Mouse (Mus musculus) lung, embryonic 14.5 days (tissue): ENCODE data around the gene Spcs3. TPM values are rescaled to one million over a fixed set of nuclear protein-coding genes. Genes with fewer than 3 reads are reported as not detected.

Experiments used
- ATAC-seq: fragments of 200-750 bp; cut with Nextera tagmentation; 2 replicates; pipeline ENCODE4 v1.8.0; 2017; ENCODE audit warnings: mild to moderate bottlenecking, moderate TSS enrichment, moderate library complexity; ENCODE audit not compliant: insufficient read depth
- DNase-seq: peaks from one replicate; pipeline ENCODE4 v3.0.0-alpha.2; 2015
- H3K27ac ChIP-seq: fragments of 300-500 bp; sonication (generic); 2 replicates; pipeline ENCODE4 v1.5.1; 2014; ENCODE audit warnings: low read depth, mild to moderate bottlenecking, moderate library complexity
- H3K27me3 ChIP-seq: fragments of 300-500 bp; sonication (generic); 2 replicates; pipeline ENCODE4 v1.6.1; 2014; ENCODE audit warnings: low read length, control low read depth; ENCODE audit not compliant: insufficient read depth
- H3K36me3 ChIP-seq: fragments of 300-500 bp; sonication (generic); 2 replicates; pipeline ENCODE4 v1.6.1; 2014; ENCODE audit warnings: control low read depth; ENCODE audit not compliant: insufficient read depth
- H3K4me1 ChIP-seq: fragments of 300-500 bp; sonication (generic); 2 replicates; pipeline ENCODE4 v1.6.1; 2014; ENCODE audit warnings: antibody characterized with exemption, control low read depth; ENCODE audit not compliant: insufficient read depth
- H3K4me2 ChIP-seq: fragments of 300-500 bp; sonication (generic); 2 replicates; pipeline ENCODE4 v1.6.1; 2014; ENCODE audit warnings: mild to moderate bottlenecking
- H3K4me3 ChIP-seq: fragments of 300-500 bp; sonication (generic); 2 replicates; pipeline ENCODE4 v1.5.1; 2014; ENCODE audit warnings: low read depth, low read length
- H3K9ac ChIP-seq: fragments of 300-500 bp; sonication (generic); 2 replicates; pipeline ENCODE4 v1.6.1; 2014
- H3K9me3 ChIP-seq: fragments of 300-500 bp; sonication (generic); 2 replicates; pipeline ENCODE4 v1.6.1; 2016; ENCODE audit warnings: low read depth, low read length, control low read depth
- CTCF ChIP-seq: IDR thresholded peaks from 2 replicates; pipeline ENCODE4 v1.5.1; 2016; ENCODE audit warnings: antibody characterized with exemption, low read depth
- WGBS: fragments of 180-500 bp; shearing (Covaris S2); extraction: QIAGEN DNeasy Blood & Tissue Kit; methylation state at CpG from one replicate; pipeline ENCODE4 v1.1.7; 2014; 5-methylcytosine and 5-hydroxymethylcytosine counted together
- polyA plus RNA-seq: library from polyadenylated mRNA; unstranded; fragments of >200 nt; fragmentation: Nextera tagmentation; extraction: Ambion mirVana; gene quantifications from 2 replicates; pipeline ENCODE4 v1.2.1, GENCODE M21; 2014

Gene Spcs3
- polyA plus RNA-seq, 1 experiment from 2014 or later = 87.8 TPM

DNA sequence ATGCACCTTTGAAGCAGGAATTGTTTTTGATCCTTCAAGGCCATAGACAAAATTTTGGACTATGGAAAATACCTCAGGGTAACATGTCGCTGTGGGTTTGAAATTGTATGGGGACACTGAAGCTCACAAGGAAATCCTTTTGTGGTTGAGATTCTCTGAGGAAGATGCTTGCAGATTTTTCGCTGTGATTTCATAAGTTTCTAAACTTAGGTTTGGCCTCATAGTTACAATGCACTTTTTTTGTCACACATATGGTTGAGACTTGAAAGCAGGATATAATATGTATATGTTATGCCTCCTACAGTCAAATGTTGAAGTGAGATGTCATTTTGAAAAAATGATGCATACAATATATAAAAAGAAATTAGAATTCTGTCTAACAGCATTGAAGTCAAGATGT is 25.1 kb upstream of the Spcs3 start:
- TF ChIP-seq CTCF = no peak
- 78% methylated on average over 2 of the region's 2 CpGs for WGBS
- ATAC-seq = no peak

DNA sequence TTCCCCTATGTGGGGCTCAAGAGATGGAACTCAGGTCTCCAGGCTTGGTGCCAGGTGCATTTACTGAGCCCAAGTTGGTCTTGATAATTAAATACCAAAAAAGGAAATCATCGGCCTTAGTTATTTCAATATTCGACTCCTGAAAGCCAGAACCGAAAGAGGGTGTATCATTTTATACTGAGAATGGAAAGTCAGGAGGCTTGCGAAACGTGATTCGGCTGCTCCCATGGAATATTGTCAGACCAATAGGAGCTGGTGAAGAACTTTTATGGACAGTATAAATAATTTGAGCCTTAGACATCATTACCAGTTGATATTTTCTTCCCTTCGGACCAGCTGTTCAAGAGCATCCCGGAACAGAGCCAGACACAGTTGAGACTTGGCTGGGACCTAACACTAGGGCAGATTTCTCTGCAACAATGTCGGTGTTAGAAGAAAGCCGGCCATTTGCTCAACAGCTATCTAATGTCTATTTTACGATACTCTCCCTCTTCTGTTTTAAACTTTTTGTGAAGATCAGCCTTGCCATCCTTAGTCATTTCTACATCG is 20.3 kb upstream of the Spcs3 start:
- H3K4me3 ChIP-seq = no peak overlapping the region
- 92% methylated on average over 12 of the region's 12 CpGs for WGBS
- H3K4me1 ChIP-seq = no peaks in the 10 kb centered on the region
- no peak overlapping the region for H3K4me2 ChIP-seq
- H3K27ac ChIP-seq = no peak overlapping the region
- no peaks in the 10 kb centered on the region for H3K27me3 ChIP-seq
- no peak for DNase-seq
- H3K9ac ChIP-seq = no peak overlapping the region
- H3K36me3 ChIP-seq = no peaks in the 10 kb centered on the region
- TF ChIP-seq CTCF = no peak
- no peaks in the 10 kb centered on the region for H3K9me3 ChIP-seq
- ATAC-seq = no peak

More for the DNA sequence above, 25.1 kb upstream of the Spcs3 start:
- no peak overlapping the region for H3K9ac ChIP-seq
- H3K9me3 ChIP-seq = no peaks in the 10 kb centered on the region
- H3K4me1 ChIP-seq = no peaks in the 10 kb centered on the region
- no peak overlapping the region for H3K4me3 ChIP-seq
- DNase-seq = no peak
- H3K36me3 ChIP-seq = no peaks in the 10 kb centered on the region
- H3K27ac ChIP-seq = no peak overlapping the region
- H3K27me3 ChIP-seq = no peaks in the 10 kb centered on the region
- no peak overlapping the region for H3K4me2 ChIP-seq

DNA sequence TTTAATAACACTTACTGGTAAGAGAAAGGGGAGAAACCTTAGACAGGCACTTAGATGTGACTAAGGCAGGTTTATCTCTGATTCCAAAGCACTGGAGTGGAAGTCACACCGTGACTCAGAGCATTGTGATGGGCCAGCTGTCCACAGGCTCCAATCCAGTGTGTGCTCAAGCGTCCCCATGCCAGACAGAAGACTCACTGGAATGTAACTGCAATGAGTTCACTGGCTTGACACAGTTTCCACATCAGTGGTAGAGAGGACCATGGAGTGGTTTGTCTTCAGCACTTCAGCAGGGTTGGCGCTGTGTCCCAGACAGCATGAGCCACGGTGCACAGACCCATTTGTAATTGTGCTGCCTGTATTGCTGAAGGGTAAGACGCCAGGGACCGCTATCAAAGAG is 18.6 kb upstream of the Spcs3 start:
- no peak for TF ChIP-seq CTCF
- no peaks in the 10 kb centered on the region for H3K9me3 ChIP-seq
- no peak overlapping the region for H3K4me2 ChIP-seq
- no peak overlapping the region for H3K27ac ChIP-seq
- no peak overlapping the region for H3K4me3 ChIP-seq
- no peak for DNase-seq
- no peaks in the 10 kb centered on the region for H3K36me3 ChIP-seq
- 72% methylated on average over 6 of the region's 6 CpGs for WGBS
- no peak for ATAC-seq
- no peaks in the 10 kb centered on the region for H3K27me3 ChIP-seq
- no peaks in the 10 kb centered on the region for H3K4me1 ChIP-seq
- H3K9ac ChIP-seq = no peak overlapping the region

DNA sequence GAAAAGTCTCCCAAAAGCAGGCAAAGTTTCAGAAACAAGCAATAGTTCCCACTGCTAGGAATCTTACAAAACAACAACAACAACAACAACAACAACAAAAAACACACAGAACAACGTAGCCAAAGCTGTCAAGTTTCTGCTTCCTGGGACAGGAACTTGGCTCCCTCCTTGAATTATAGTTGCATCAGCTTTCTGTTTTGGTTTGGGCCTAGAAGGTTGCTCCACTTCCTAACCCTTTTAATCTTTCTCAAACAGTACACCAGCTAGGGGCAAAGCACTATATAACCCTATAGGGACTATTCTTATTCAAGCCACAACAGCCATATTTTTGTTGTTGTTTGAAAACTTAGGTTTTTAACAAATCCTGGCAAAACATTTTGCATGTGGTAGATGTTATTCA is 11.5 kb upstream of the Spcs3 start:
- Histone ChIP-seq H3K27me3 (no peaks in the 10 kb centered on the region), H3K4me3 (no peak overlapping the region), H3K4me2 (no peak overlapping the region), H3K9me3 (no peaks in the 10 kb centered on the region), H3K27ac (no peak overlapping the region), H3K4me1 (no peaks in the 10 kb centered on the region), H3K9ac (no peak overlapping the region), H3K36me3 (no peaks in the 10 kb centered on the region)
- ATAC-seq (no peak), DNase-seq (no peak)
- no peak for TF ChIP-seq CTCF
- WGBS = 78% methylated on average over 1 of the region's 1 CpGs

DNA sequence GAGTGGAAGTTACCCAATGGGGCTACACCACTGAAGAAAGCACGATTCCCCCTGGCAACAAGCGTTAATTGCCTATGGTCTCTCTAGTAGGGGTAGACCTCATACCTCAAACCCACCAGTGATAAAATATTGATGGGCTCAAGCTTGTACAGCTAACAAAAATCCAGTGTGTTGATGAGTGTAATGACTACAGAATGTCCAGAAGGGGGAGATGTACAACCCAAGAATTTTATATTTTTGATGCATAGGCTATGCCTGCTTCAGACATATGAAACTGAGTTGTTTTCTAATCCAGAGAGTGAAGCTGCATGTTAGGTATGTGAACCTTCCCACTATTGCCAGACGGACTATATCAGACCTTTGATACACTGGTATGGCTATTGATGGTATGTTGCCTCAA is 7.5 kb upstream of the Spcs3 start:
- Histone ChIP-seq H3K4me3 (no peak overlapping the region), H3K27me3 (no peaks in the 10 kb centered on the region), H3K4me2 (no peak overlapping the region), H3K9me3 (no peaks in the 10 kb centered on the region), H3K4me1 (no peaks in the 10 kb centered on the region), H3K36me3 (no peaks in the 10 kb centered on the region), H3K9ac (no peak overlapping the region), H3K27ac (no peak overlapping the region)
- 88% methylated on average over 3 of the region's 3 CpGs for WGBS
- peak; percentile 44 for DNase-seq
- TF ChIP-seq CTCF = peak; percentile 52
- ATAC-seq = no peak

DNA sequence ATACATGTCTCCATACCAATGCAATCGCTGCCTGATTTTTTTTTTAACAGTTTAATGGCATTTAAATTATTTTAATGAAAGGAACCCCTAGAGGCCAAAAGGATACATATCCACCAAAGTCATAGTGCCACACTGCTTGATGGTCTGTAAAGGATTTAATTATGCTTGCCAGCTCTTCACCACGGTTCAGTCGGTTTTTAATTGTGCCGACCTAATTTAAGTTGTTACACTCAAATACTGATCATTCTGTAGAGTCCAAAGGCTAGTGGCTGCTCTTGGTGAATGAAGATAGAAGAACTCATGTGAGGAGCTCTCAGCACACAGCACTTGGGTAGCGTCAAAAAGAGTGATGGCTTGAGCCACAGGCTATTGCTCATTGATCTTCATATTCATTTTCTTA is 5.4 kb upstream of the Spcs3 start:
- ATAC-seq = no peak
- 87% methylated on average over 5 of the region's 5 CpGs for WGBS
- no peaks in the 10 kb centered on the region for H3K36me3 ChIP-seq
- no peak for DNase-seq
- no peak for TF ChIP-seq CTCF
- no peaks in the 10 kb centered on the region for H3K9me3 ChIP-seq
- H3K4me3 ChIP-seq = no peak overlapping the region
- H3K9ac ChIP-seq = no peak overlapping the region
- no peaks in the 10 kb centered on the region for H3K4me1 ChIP-seq
- no peak overlapping the region for H3K4me2 ChIP-seq
- no peaks in the 10 kb centered on the region for H3K27me3 ChIP-seq
- no peak overlapping the region for H3K27ac ChIP-seq

DNA sequence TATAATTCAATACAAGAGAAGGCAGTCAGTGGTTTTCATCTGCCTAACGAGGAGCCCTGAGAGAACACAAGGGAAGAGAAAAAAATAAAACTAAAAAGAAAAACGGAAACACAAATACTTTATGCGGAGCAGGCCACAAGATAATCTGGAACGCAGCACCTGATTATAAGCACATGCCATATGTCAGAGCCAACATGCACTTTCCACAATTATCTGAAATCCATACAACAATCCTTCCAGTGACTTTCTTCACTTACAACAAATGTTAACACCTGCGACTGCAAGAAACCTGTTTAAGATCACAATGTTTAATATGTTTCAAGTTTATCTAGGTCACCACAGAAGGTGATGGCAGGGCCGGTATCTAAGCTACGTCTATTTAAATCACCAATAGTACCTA is 1.2 kb downstream of the Spcs3 start:
- Histone ChIP-seq H3K9ac (peak overlapping the region; percentile 92), H3K9me3 (no peaks in the 10 kb centered on the region), H3K4me3 (peak overlapping the region; percentile 91), H3K27ac (no peak overlapping the region), H3K27me3 (no peaks in the 10 kb centered on the region), H3K4me1 (0 out of 2 replicates have a peak, but pooled peaks cover 5% of the 10 kb centered on the region), H3K36me3 (peaks cover 20% of the 10 kb centered on the region), H3K4me2 (peak overlapping the region; percentile 65)
- DNase-seq (no peak), ATAC-seq (no peak)
- TF ChIP-seq CTCF = no peak
- 34% methylated on average over 7 of the region's 7 CpGs for WGBS

DNA sequence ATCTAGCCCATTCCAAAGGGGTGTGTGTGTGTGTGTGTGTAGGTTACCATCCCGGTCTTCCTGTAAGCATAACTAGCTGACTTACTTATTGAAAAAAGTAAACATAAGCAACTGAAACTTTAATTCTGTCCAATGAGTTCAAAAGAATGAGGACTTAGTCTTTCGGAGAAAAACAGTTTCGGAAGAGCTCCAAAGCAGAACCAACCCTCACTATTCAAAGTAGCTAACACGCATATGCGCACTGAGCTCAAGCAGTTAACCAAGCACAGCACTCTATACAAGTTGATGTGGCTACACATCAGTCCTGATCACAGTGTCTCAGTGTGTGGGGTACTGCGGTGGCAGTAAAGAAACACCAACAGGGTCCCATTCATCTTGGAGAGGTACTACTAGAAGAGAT is 3.1 kb downstream of the Spcs3 start:
- ATAC-seq = no peak
- WGBS = 95% methylated on average over 6 of the region's 6 CpGs

More for the DNA sequence above, 3.1 kb downstream of the Spcs3 start:
- Histone ChIP-seq H3K4me2 (no peak overlapping the region), H3K9ac (no peak overlapping the region), H3K27me3 (no peaks in the 10 kb centered on the region), H3K9me3 (no peaks in the 10 kb centered on the region), H3K36me3 (peaks cover 29% of the 10 kb centered on the region), H3K27ac (no peak overlapping the region), H3K4me1 (0 out of 2 replicates have a peak, but pooled peaks cover 5% of the 10 kb centered on the region), H3K4me3 (no peak overlapping the region)
- no peak for TF ChIP-seq CTCF
- DNase-seq = no peak
